Mouse (Mus musculus): ENCODE results near the gene Ppp2r2c. TPM values are rescaled to one million over a fixed set of nuclear protein-coding genes. Genes with fewer than 3 reads are reported as not detected.
"Not testable (repeated sequence)": the region's sequence is repeated elsewhere in the genome, so short reads cannot be mapped to it uniquely, and the experiment has no call there.

Gene Ppp2r2c
- total and polyA plus RNA-seq, 2 experiments from 2014 or later = 96.1 to 177 TPM

GRCm38 (mm10) chr5:36935486-36936473, 67.5 kb downstream of the Ppp2r2c start:
- no peaks in the 10 kb centered on the region for H3K27me3 ChIP-seq (ENCODE audit: insufficient read depth, low read length)
- peak; percentile 93 for ATAC-seq
- peak; percentile 81 for DNase-seq
- no peak overlapping the region for H3K4me3 ChIP-seq (ENCODE audit: low read depth, low read length)
- peaks cover 11% of the 10 kb centered on the region; the same call in 1 of the 2 replicates for H3K36me3 ChIP-seq (ENCODE audit: insufficient read depth)
- WGBS = 47% methylated on average over 17 of the region's 17 CpGs
- no peaks in the 10 kb centered on the region for H3K9me3 ChIP-seq (ENCODE audit: low read length)
- no peak overlapping the region for H3K4me2 ChIP-seq (ENCODE audit: low read depth)
- peak overlapping the region; percentile 71 for H3K27ac ChIP-seq (ENCODE audit: low read depth, low read length)
- no peak for TF ChIP-seq CTCF (IDR thresholded peaks at IDR 0.05; ENCODE audit: low read depth)
- 0 out of 2 replicates have a peak overlapping the region, but pooled peaks have one; percentile 3 for H3K9ac ChIP-seq
- H3K4me1 ChIP-seq (ENCODE audit: insufficient read depth) = peaks cover 16% of the 10 kb centered on the region

- ATAC-seq = no peak
- no peak for DNase-seq
- Histone ChIP-seq H3K36me3 (ENCODE audit: insufficient read depth) (peaks cover 8% of the 10 kb centered on the region; the same call in 1 of the 2 replicates), H3K27ac (ENCODE audit: low read depth, low read length) (peak overlapping the region; percentile 71), H3K4me1 (ENCODE audit: insufficient read depth) (peaks cover 16% of the 10 kb centered on the region), H3K4me2 (ENCODE audit: low read depth) (no peak overlapping the region), H3K9ac (no peak overlapping the region), H3K9me3 (ENCODE audit: low read length) (no peaks in the 10 kb centered on the region), H3K27me3 (ENCODE audit: insufficient read depth, low read length) (no peaks in the 10 kb centered on the region), H3K4me3 (ENCODE audit: low read depth, low read length) (no peak overlapping the region)
- 85% methylated on average over 7 of the region's 7 CpGs for WGBS
- no peak; the same call in 1 of the 2 replicates for TF ChIP-seq CTCF (IDR thresholded peaks at IDR 0.05; ENCODE audit: low read depth)
These were observed 68.2 kb downstream of the Ppp2r2c start for GRCm38 (mm10) chr5:36936548-36936947.

DNA sequence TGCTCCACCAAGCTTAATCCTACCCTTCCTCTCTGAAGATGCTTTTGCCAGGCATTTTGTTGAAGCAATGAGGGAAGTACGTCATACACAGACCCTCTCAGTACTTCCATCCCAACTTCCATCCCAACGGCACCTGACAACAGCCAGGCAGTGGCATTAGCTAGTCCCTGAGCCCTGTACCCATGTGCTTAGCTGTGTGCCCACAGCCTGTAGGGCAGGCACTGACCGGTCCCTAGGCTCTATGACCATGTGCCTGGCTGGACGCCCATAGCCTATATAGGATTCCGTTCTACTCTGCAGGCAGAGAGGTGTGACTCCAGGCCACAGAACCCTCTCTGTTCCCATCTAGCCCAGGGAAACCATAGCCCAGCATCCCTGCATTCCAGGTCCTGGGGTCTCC, 69.7 kb downstream of the Ppp2r2c start:
- no peak overlapping the region for H3K27ac ChIP-seq (ENCODE audit: low read depth, low read length)
- H3K4me2 ChIP-seq (ENCODE audit: low read depth) = no peak overlapping the region
- no peak for TF ChIP-seq CTCF (IDR thresholded peaks at IDR 0.05; ENCODE audit: low read depth)
- DNase-seq (no peak), ATAC-seq (no peak)
- no peak overlapping the region for H3K4me3 ChIP-seq (ENCODE audit: low read depth, low read length)
- H3K9ac ChIP-seq = no peak overlapping the region
- peaks cover 16% of the 10 kb centered on the region for H3K4me1 ChIP-seq (ENCODE audit: insufficient read depth)
- no peaks in the 10 kb centered on the region for H3K27me3 ChIP-seq (ENCODE audit: insufficient read depth, low read length)
- no peaks in the 10 kb centered on the region; the same call in 1 of the 2 replicates for H3K36me3 ChIP-seq (ENCODE audit: insufficient read depth)
- WGBS = 95% methylated on average over 5 of the region's 5 CpGs
- no peaks in the 10 kb centered on the region for H3K9me3 ChIP-seq (ENCODE audit: low read length)

- not testable (repeated sequence) for H3K9ac ChIP-seq; H3K9me3 ChIP-seq (ENCODE audit: low read length); H3K36me3 ChIP-seq (ENCODE audit: insufficient read depth); H3K4me3 ChIP-seq (ENCODE audit: low read depth, low read length); H3K4me2 ChIP-seq (ENCODE audit: low read depth); DNase-seq; H3K27ac ChIP-seq (ENCODE audit: low read depth, low read length); ATAC-seq; H3K27me3 ChIP-seq (ENCODE audit: insufficient read depth, low read length)
- peaks cover 16% of the 10 kb centered on the region for H3K4me1 ChIP-seq (ENCODE audit: insufficient read depth)
- WGBS = 68% methylated on average over 2 of the region's 2 CpGs
These were observed 70.7 kb downstream of the Ppp2r2c start for GRCm38 (mm10) chr5:36938991-36939390.

- DNase-seq = no peak
- Histone ChIP-seq H3K9ac (no peak overlapping the region), H3K27me3 (ENCODE audit: insufficient read depth, low read length) (no peaks in the 10 kb centered on the region), H3K4me2 (ENCODE audit: low read depth) (no peak overlapping the region), H3K27ac (ENCODE audit: low read depth, low read length) (no peak overlapping the region), H3K36me3 (ENCODE audit: insufficient read depth) (peaks cover 4% of the 10 kb centered on the region; the same call in 1 of the 2 replicates), H3K9me3 (ENCODE audit: low read length) (no peaks in the 10 kb centered on the region), H3K4me3 (ENCODE audit: low read depth, low read length) (no peak overlapping the region), H3K4me1 (ENCODE audit: insufficient read depth) (peaks cover 16% of the 10 kb centered on the region)
- TF ChIP-seq CTCF (IDR thresholded peaks at IDR 0.05; ENCODE audit: low read depth) = peak; percentile 22
- ATAC-seq = no peak
- 87% methylated on average over 2 of the region's 2 CpGs for WGBS
These were observed 74.1 kb downstream of the Ppp2r2c start for GRCm38 (mm10) chr5:36942446-36942845.

- ATAC-seq (no peak), DNase-seq (peak; percentile 26)
- Histone ChIP-seq H3K4me1 (ENCODE audit: insufficient read depth) (peaks cover 16% of the 10 kb centered on the region), H3K4me3 (ENCODE audit: low read depth, low read length) (no peak overlapping the region), H3K9me3 (ENCODE audit: low read length) (no peaks in the 10 kb centered on the region), H3K36me3 (ENCODE audit: insufficient read depth) (peaks cover 13% of the 10 kb centered on the region; the same call in 1 of the 2 replicates), H3K27me3 (ENCODE audit: insufficient read depth, low read length) (no peaks in the 10 kb centered on the region), H3K4me2 (ENCODE audit: low read depth) (no peak overlapping the region), H3K27ac (ENCODE audit: low read depth, low read length) (peak overlapping the region; percentile 88), H3K9ac (0 out of 2 replicates have a peak overlapping the region, but pooled peaks have one; percentile 31)
- 70% methylated on average over 5 of the region's 5 CpGs for WGBS
- no peak for TF ChIP-seq CTCF (IDR thresholded peaks at IDR 0.05; ENCODE audit: low read depth)
These were observed 76.2 kb downstream of the Ppp2r2c start for GRCm38 (mm10) chr5:36944552-36944951.
